Mouse (Mus musculus): Measurements from ENCODE around the gene Iqcb1. TPM values are rescaled to one million over a fixed set of nuclear protein-coding genes. Genes with fewer than 3 reads are reported as not detected.

Gene Iqcb1
- total and polyA plus RNA-seq, 3 experiments: 41.0 to 47.7 (median 46.4) TPM

- TF ChIP-seq JUN (IDR thresholded peaks at IDR 0.05; ENCODE audit: insufficient read depth, low read depth, low read length): peak; percentile 76
- no peak for TF ChIP-seq GABPA (IDR thresholded peaks at IDR 0.05; ENCODE audit: insufficient replicate concordance, low read depth, low read length)
- TF ChIP-seq HCFC1 (IDR thresholded peaks at IDR 0.05; ENCODE audit: low read depth, low read length): peak; percentile 54
- TF ChIP-seq MXI1 (IDR thresholded peaks at IDR 0.05; ENCODE audit: low read depth, low read length): no peak; the same call in 1 of the 2 replicates
- TF ChIP-seq TCF12 (IDR thresholded peaks at IDR 0.05; ENCODE audit: low read depth, low read length): peak; percentile 96
- no peak for TF ChIP-seq RAD21 (IDR thresholded peaks at IDR 0.05; ENCODE audit: low read depth, low read length)
- no peak for TF ChIP-seq JUND (conservative IDR thresholded peaks at IDR 0.05; ENCODE audit: low read depth, low read length)
- TF ChIP-seq TBP (conservative IDR thresholded peaks at IDR 0.05; ENCODE audit: low read depth, low read length): 0 out of 2 replicates have a peak, but pooled peaks have one; percentile 73
- peak; percentile 64 for TF ChIP-seq POLR2A (IDR thresholded peaks at IDR 0.05; ENCODE audit: low read depth, low read length)
Measured at GRCm38 (mm10) chr16:36821474-36821873, 6.7 kb upstream of the Iqcb1 start (continued).

GRCm38 (mm10) chr16:36827611-36828053 is 553 bp upstream of the Iqcb1 start:
- peak; percentile 14 for DNase-seq (ENCODE audit: extremely low read depth)
- TF ChIP-seq MAZ (IDR thresholded peaks at IDR 0.05; ENCODE audit: low read depth, low read length) (peak; percentile 1; the same call in 1 of the 2 replicates), MAFK (IDR thresholded peaks at IDR 0.05; ENCODE audit: insufficient replicate concordance, low read length) (no peak), BHLHE40 (IDR thresholded peaks at IDR 0.05; ENCODE audit: low read depth, low read length) (peak; percentile 77)
- Histone ChIP-seq H3K9ac (ENCODE audit: insufficient read depth, low read depth) (peak overlapping the region; percentile 29), H3K27me3 (replicated peaks) (peaks cover 3% of the 10 kb centered on the region), H3K4me3 (replicated peaks in 1 of 3; ENCODE audit: low read depth in 2 of 3, low read length in 2 of 3, poor library complexity in 1 of 3) (peak overlapping the region; percentile 82 to 95 (median 91)), H3K36me3 (replicated peaks in 1 of 2; ENCODE audit: control insufficient read depth in 1 of 2, insufficient read depth in 1 of 2, low read length in 1 of 2) (peaks cover 0 to 6% of the 10 kb centered on the region in 2 experiments), H3K27ac (ENCODE audit: insufficient read depth, low read depth) (no peak overlapping the region), H3K9me3 (replicated peaks; ENCODE audit: low read length) (no peaks in the 10 kb centered on the region), H3K4me2 (ENCODE audit: insufficient read depth, low read depth, poor library complexity, severe bottlenecking) (peak overlapping the region; percentile 98), H3K79me2 (replicated peaks; ENCODE audit: control insufficient read depth, extremely low read depth, insufficient read depth, poor library complexity, severe bottlenecking) (peaks cover 17% of the 10 kb centered on the region), H3K4me1 (ENCODE audit: control insufficient read depth in 1 of 2, insufficient read depth in 2 of 2) (peaks cover 0 to 43% of the 10 kb centered on the region in 2 experiments; a peak in 2 of 4 replicates)
- in situ Hi-C loops (cut with MboI; ENCODE audit: low pct_ligation_motif_present, low pct_unique_long_range_greater_than_20kb, low sequenced_read_pairs) (no loop called here), dilution Hi-C loops (cut with MboI; ENCODE audit: extremely low pct_ligation_motif_present, extremely low pct_unique_long_range_greater_than_20kb, low sequenced_read_pairs) (no loop called here)

DNA sequence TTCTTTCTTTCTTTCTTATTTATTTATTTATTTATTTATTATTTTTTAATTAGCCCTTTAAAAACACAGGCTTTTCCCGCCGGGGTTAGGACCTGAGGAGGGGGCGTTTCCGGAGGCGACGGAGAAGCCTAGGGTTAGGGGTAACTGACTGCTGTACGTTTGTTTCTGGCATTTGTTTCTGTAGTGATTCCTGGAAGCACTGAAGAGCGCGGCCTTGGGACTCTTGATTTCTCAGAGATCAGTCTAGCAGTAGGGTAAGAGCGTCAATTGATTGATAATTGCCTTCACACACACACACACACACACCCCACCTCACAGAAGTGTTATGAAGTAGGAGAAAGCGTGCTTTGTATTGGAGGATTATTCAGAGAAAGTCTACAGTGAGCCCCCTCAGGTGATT is 635 bp downstream of the Iqcb1 start:
- H3K9ac ChIP-seq (ENCODE audit: insufficient read depth, low read depth): peak overlapping the region; percentile 83
- peak overlapping the region; percentile 74 for H3K4me2 ChIP-seq (ENCODE audit: insufficient read depth, low read depth, poor library complexity, severe bottlenecking)
- peaks cover 0 to 39% of the 10 kb centered on the region in 2 experiments; a peak in 2 of 4 replicates for H3K4me1 ChIP-seq (ENCODE audit: control insufficient read depth in 1 of 2, insufficient read depth in 2 of 2)
- dilution Hi-C loops (cut with MboI; ENCODE audit: extremely low pct_ligation_motif_present, extremely low pct_unique_long_range_greater_than_20kb, low sequenced_read_pairs) (no loop called here), in situ Hi-C loops (cut with MboI; ENCODE audit: low pct_ligation_motif_present, low pct_unique_long_range_greater_than_20kb, low sequenced_read_pairs) (no loop called here)
- H3K27me3 ChIP-seq (replicated peaks): peaks cover 3% of the 10 kb centered on the region
- no peaks in the 10 kb centered on the region for H3K9me3 ChIP-seq (replicated peaks; ENCODE audit: low read length)
- TF ChIP-seq ELF1 (IDR thresholded peaks at IDR 0.05; ENCODE audit: low read depth, low read length) (no peak), HCFC1 (IDR thresholded peaks at IDR 0.05; ENCODE audit: low read depth, low read length) (no peak), SIN3A (IDR thresholded peaks at IDR 0.05; ENCODE audit: low read length) (peak; percentile 49), CHD1 (IDR thresholded peaks at IDR 0.05; ENCODE audit: low read depth, low read length) (peak; percentile 80)
- H3K27ac ChIP-seq (ENCODE audit: insufficient read depth, low read depth): no peak overlapping the region
- peaks cover 20% of the 10 kb centered on the region for H3K79me2 ChIP-seq (replicated peaks; ENCODE audit: control insufficient read depth, extremely low read depth, insufficient read depth, poor library complexity, severe bottlenecking)
- peaks cover 0 to 6% of the 10 kb centered on the region in 2 experiments for H3K36me3 ChIP-seq (replicated peaks in 1 of 2; ENCODE audit: control insufficient read depth in 1 of 2, insufficient read depth in 1 of 2, low read length in 1 of 2)
- peak overlapping the region; percentile 60 to 91 (median 82) for H3K4me3 ChIP-seq (replicated peaks in 1 of 3; ENCODE audit: low read depth in 2 of 3, low read length in 2 of 3, poor library complexity in 1 of 3)
- DNase-seq (ENCODE audit: extremely low read depth): peak; percentile 15

All from CH12.LX (cell line).